In genomic region chr12:79970227-79970901, GRCm38 (mm10) we compare ENCODE assay signal across 8 mouse cellular contexts.
DNase-seq lines count a peak whose midpoint lies in the region; ATAC-seq and TF ChIP-seq lines count a peak whose summit lies in the region.

No protein-coding gene starts in this region.

- WGBS in lung, postnatal 0 days, result 18% methylated on average over 13 of the region's 13 CpGs
- WGBS in embryonic facial prominence, embryonic 13.5 days, result 28% methylated on average over 13 of the region's 13 CpGs
- WGBS in heart, embryonic 13.5 days, result 42% methylated on average over 13 of the region's 13 CpGs
- 19% methylated on average over 13 of the region's 13 CpGs for WGBS in midbrain, embryonic 15.5 days

- H3K27me3 ChIP-seq in lung, postnatal 0 days (replicated peaks; ENCODE audit: insufficient read depth, low read length), result no peaks in the 10 kb centered on the region
- no peaks in the 10 kb centered on the region for H3K27me3 ChIP-seq in embryonic facial prominence, embryonic 13.5 days
- H3K27me3 ChIP-seq in heart, embryonic 13.5 days (replicated peaks), result no peaks in the 10 kb centered on the region
- H3K27me3 ChIP-seq in midbrain, embryonic 15.5 days (replicated peaks), result no peaks in the 10 kb centered on the region

- TF ChIP-seq CTCF in lung, postnatal 0 days (IDR thresholded peaks at IDR 0.05), result no peak

- TF ChIP-seq EP300 in lung, postnatal 0 days (IDR thresholded peaks at IDR 0.05), result no peak

- H3K9me3 ChIP-seq in lung, postnatal 0 days (ENCODE audit: low read length), result no peaks in the 10 kb centered on the region
- no peaks in the 10 kb centered on the region for H3K9me3 ChIP-seq in embryonic facial prominence, embryonic 13.5 days
- no peaks in the 10 kb centered on the region for H3K9me3 ChIP-seq in heart, embryonic 13.5 days
- H3K9me3 ChIP-seq in midbrain, embryonic 15.5 days, result no peaks in the 10 kb centered on the region

- peak; percentile 46 for DNase-seq in lung, postnatal 0 days (ENCODE audit: low spot score)
- no peak for DNase-seq in lung, adult 18-20 months
- DNase-seq in layer of hippocampus, adult 8-10 months (ENCODE audit: low spot score in 2 of 2), result peak; percentile 52 to 66
- no peak for DNase-seq in adrenal gland, adult (ENCODE audit: inconsistent age in 2 of 2, low spot score in 1 of 2)
- DNase-seq in ovary, postnatal 14 days (ENCODE audit: low spot score), result no peak

- H3K4me1 ChIP-seq in lung, postnatal 0 days (ENCODE audit: insufficient read depth, low read depth, low read length), result peaks cover 45% of the 10 kb centered on the region
- H3K4me1 ChIP-seq in embryonic facial prominence, embryonic 13.5 days, result peaks cover 87% of the 10 kb centered on the region
- H3K4me1 ChIP-seq in heart, embryonic 13.5 days, result peaks cover 85% of the 10 kb centered on the region
- peaks cover 38% of the 10 kb centered on the region for H3K4me1 ChIP-seq in midbrain, embryonic 15.5 days

- H3K4me3 ChIP-seq in lung, postnatal 0 days (ENCODE audit: low read depth, low read length), result no peak overlapping the region
- H3K4me3 ChIP-seq in embryonic facial prominence, embryonic 13.5 days, result no peak overlapping the region
- no peak overlapping the region for H3K4me3 ChIP-seq in heart, embryonic 13.5 days
- no peak overlapping the region for H3K4me3 ChIP-seq in midbrain, embryonic 15.5 days

- H3K9ac ChIP-seq in lung, postnatal 0 days (replicated peaks; ENCODE audit: low read depth), result 0 out of 2 replicates have a peak overlapping the region, but pooled peaks have one; percentile 23
- H3K9ac ChIP-seq in embryonic facial prominence, embryonic 13.5 days, result peak overlapping the region; percentile 58
- H3K9ac ChIP-seq in heart, embryonic 13.5 days, result peak overlapping the region; percentile 47; the same call in 1 of the 2 replicates
- H3K9ac ChIP-seq in midbrain, embryonic 15.5 days, result no peak overlapping the region

- no peak for ATAC-seq in lung, postnatal 0 days
- no peak; the same call in 1 of the 2 replicates for ATAC-seq in embryonic facial prominence, embryonic 13.5 days (ENCODE audit: insufficient number of reproducible peaks, insufficient read depth, low FRiP score, low TSS enrichment, low read depth)
- ATAC-seq in heart, embryonic 13.5 days (ENCODE audit: extremely low read depth, insufficient number of reproducible peaks, low FRiP score, low TSS enrichment), result no peak
- peak; percentile 48; the same call in 1 of the 2 replicates for ATAC-seq in midbrain, embryonic 15.5 days (replicated peaks)

- 0 out of 2 replicates have a peak overlapping the region, but pooled peaks have one; percentile 8 for H3K4me2 ChIP-seq in lung, postnatal 0 days (replicated peaks; ENCODE audit: low read depth, low read length)
- no peak overlapping the region for H3K4me2 ChIP-seq in embryonic facial prominence, embryonic 13.5 days
- H3K4me2 ChIP-seq in heart, embryonic 13.5 days, result no peak overlapping the region
- no peak overlapping the region for H3K4me2 ChIP-seq in midbrain, embryonic 15.5 days

- peak overlapping the region; percentile 81 for H3K27ac ChIP-seq in lung, postnatal 0 days (ENCODE audit: low read length)
- peak overlapping the region; percentile 90 for H3K27ac ChIP-seq in embryonic facial prominence, embryonic 13.5 days
- H3K27ac ChIP-seq in heart, embryonic 13.5 days (replicated peaks), result peak overlapping the region; percentile 67
- peak overlapping the region; percentile 73 for H3K27ac ChIP-seq in midbrain, embryonic 15.5 days

- H3K36me3 ChIP-seq in lung, postnatal 0 days (ENCODE audit: insufficient read depth, low read length), result no peaks in the 10 kb centered on the region
- no peaks in the 10 kb centered on the region for H3K36me3 ChIP-seq in embryonic facial prominence, embryonic 13.5 days
- no peaks in the 10 kb centered on the region for H3K36me3 ChIP-seq in heart, embryonic 13.5 days
- no peaks in the 10 kb centered on the region for H3K36me3 ChIP-seq in midbrain, embryonic 15.5 days (replicated peaks)

Comparison
In these comparisons a context has a peak if more than half of its experiments do, and no peak if none do; other contexts are left out.
1. DNase-seq: peak in lung, postnatal 0 days (single experiment) and layer of hippocampus, adult 8-10 months (2 of 2); none in lung, adult 18-20 months (0 of 2), adrenal gland, adult (0 of 2) and ovary, postnatal 14 days (single experiment).
2. Peak in every context shown above with its lines, with median percentiles within 50 percentile points of each other: H3K27ac ChIP-seq.